Mouse (Mus musculus) regulatory T cell (primary cell): Measurements from ENCODE around the gene Tbc1d2b.

ENCODE experiments used
- in situ Hi-C: fragments of 300-600 bp; cut with MboI, MseI; formaldehyde crosslinking; loops from one replicate; pipeline ENCODE4 v1.15.1; 2025; ENCODE audit warnings: high pct_unique_total_duplicates

The Tbc1d2b gene

DNA sequence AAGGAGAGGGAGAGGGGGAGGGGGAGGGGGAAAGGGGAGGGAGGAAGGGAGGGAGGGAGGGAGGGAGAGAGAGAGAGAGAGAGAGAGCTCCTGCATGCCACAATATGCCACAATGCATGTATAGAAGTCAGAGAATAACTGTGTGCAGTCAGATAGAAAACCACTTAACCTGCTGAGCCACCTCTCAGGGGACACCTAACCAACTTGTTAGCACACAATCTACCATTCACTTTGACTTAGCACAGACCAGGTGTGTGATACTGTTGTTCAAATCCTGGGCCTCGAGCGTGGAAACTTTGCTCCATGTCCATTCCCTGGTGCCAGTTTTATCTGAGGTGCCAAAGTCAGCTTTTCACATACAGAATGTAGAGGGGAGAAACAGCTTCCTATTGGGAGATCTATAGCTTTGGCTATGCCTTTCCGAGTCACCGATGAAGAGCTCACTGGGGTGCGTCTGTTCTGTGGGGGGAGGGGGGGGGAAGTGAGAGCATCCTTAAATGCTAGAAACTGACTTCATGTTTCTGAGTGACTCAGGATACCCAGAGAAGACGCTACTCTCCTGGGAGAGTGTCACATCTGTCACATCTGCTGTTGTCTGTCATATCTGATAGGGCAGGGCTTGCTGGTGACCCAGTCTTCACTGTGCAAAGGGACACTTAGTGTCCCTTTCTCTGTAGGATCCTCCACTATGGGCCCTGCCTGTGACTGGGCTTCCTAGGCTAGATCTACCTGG is 88.8 kb downstream of the Tbc1d2b start:
- in situ Hi-C loops = no loop called here

DNA sequence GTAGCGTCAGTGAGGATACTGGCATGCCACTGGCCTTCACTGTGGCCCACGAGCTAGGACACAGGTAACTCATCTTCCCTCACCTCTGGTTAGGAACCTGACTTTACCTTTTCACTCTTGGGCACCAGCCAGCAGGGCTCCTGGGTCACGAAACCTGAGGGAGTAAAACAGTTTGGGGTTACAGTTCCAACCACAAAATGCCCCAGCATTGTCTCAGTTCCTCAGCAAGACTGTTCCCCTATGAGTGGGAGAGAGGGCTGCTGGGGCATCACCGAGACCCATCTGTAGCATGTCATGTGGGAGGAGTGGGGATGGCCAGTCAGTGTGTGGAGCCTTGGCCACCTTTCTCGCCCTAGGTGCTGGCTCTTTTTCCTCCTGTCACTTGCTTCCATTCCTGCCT is 91.2 kb downstream of the Tbc1d2b start:
- in situ Hi-C loops = no loop called here

DNA sequence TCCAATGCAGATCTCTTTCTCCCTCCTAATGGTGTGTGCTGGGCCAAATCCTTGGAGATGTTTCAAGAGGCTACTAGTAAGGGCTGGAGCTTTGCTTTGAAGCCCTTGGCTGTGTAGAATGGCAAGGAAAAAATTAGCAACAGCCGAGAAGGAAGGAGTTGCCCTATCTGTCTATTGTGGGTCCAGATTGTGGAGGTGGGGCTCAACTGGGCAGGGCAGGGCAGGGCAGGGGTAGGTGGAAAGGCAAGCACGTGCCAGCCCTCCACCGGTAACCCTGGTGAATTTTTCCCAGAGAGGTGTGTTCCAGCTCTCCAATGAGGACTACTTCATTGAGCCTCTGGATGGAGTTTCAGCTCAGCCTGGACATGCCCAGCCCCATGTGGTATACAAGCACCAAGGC is 97.3 kb downstream of the Tbc1d2b start:
- in situ Hi-C loops = no loop called here

DNA sequence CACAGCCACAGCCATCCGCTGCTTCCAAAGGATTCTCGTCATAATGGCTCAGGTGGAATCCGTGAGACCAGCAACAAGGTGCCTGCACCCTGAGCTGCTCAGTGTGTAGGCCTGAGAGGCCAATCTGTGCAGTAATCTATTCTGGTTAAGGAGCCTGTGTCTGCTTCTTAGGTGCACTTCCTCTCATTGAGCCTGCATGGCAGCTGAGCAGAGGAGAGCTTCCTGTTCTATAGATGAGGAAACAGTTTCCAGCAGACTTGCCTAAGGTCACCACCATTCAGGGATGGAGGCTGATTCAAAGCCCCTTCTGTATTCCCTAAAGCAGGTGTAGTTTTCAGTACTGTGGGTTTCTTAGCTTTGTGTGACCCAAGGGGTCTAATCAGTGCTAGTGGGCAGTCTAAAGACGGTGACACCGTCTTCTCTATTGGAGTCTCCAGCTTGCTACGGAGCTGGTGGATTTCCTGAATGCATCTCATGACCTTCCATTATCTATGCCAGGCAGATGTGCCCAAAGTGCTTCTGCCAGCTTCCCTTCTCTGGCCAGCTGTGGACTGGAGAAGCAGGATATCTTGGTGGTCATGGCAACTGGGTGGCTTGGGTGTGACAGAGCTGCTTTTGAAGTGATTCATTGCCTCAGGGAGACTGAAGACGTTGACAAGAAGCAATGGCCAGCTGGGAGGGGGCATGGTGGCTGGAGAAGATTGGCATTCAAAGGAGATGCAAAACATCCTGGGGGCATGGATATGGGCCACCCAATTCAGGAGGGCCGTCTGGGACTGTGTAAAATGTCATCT is 97.9 kb downstream of the Tbc1d2b start:
- in situ Hi-C loops = no loop called here

DNA sequence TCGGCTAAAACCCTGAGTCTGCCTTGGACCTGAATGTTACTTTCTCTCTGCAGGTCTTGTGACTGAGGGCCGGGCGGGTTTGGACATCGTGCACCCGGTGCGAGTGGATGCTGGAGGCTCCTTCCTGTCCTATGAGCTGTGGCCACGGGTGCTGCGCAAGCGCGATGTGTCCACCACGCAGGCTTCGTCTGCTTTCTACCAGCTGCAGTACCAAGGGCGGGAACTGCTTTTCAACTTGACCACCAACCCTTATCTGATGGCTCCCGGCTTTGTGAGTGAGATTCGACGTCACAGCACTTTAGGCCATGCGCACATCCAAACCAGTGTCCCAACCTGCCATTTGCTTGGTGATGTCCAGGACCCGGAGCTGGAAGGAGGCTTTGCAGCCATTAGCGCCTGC is 99.2 kb downstream of the Tbc1d2b start:
- in situ Hi-C loops = no loop called here

DNA sequence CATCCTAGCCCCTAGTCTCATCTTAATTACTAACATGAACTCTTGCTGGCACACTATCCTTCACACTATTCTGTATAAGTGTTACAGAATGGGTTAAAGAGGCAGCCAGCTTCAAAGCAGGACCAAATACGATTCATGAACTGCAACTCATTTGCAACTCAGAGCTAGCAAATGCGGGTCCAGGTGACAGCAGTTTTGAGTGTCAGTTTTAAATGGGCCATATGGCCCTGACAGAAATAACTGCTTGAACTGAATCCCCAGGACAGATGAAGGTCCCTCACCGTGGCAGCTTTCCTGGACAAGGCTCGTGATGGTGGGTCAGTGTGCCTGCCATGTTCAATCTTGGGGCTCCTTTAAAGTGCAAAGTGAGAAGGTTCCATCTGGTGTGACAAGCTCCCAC is 100.6 kb downstream of the Tbc1d2b start:
- in situ Hi-C loops = no loop called here

DNA sequence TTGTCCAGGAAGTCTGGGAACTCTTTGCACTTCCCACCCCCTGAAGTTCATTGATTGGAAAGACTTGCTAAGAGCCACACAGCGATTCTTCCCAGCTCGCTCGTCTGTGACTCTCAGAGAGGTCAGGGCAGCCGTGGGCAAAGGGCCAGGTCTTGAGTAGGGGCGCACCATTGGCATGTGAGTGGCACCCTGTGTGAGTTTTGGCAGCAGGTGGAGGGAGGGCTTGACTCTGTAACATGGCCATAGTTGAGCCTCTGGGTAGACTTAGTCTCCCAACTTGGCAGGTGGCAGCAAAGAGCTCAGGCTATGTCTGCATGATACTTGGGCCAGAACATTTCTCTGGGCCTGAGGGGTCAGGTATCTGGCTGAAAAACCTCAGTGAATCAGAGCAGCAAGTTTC is 104.0 kb downstream of the Tbc1d2b start:
- in situ Hi-C loops = no loop called here

DNA sequence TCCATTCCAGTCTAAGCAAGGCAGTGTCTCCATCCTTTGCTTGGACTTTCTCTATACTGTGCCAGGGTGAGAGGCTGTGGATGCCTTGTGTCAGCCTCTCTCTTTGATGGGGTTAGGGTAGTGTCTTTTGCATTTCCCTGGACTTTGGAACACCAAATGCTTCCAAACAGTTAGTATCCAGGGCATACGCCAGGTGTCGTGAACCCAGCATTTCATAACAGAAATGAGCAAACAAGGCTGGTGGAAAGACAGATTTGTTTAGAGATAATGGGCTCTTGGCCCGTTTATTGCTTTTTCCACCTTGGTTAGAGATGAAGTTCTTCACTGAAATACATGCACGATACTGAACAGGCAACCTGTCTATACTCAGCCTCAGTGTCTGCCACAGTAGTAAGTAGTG is 105.0 kb downstream of the Tbc1d2b start:
- in situ Hi-C loops = no loop called here

DNA sequence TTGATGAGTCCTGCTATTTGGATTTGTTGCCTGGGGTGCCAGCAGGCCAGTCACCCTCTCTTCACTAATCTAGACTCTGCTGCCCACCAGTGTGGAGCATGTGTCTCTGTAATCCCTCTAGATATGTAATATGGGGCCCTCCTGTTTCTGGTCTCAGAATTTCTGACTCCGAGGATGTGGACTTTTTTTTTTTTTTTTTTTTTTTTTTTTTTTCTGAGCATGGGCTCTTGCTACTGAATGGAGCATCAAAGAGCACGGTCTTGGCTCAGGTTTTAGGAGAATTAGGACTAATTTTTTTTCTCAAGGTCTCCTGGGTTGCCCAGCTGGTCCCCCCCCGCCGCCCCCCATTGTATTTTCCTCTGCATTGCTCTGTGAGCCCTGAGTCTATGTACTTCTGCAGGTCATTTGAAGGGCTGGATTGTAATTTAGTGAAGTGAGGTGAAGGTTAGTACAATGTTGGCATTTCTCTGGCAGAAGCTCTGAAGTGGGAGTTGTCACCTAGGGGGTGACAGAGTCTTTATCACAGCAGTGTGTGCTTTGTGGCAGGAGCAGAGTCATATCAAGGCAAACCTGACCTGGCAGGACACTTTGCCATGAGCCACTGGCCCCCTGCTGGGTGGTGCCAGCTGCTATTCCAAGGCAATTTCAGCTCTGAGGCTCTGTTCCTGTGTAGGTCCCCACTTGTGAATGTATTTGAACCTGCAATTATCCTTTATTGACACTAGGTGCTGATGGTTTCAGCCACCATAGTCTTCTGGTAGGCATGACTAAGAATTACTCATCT is 105.7 kb downstream of the Tbc1d2b start:
- in situ Hi-C loops = no loop called here

DNA sequence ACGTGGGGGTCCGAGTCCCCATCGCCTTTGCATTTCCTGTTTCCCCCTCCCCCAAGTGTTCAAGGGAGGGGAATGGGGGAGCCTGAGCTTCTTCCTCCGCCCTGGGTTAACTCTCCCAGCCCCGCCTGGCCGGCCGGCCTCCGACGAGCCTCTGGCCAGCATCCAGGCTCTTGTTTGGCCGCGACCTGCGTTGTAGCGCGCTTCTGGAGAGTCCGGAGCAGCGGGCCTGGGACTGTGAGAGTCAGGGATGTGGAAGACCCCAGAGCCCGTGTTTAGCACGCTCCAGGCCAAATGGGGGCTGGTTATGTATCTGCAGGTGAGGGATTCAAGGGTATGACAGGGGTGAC is 106.9 kb downstream of the Tbc1d2b start:
- in situ Hi-C loops = no loop called here

DNA sequence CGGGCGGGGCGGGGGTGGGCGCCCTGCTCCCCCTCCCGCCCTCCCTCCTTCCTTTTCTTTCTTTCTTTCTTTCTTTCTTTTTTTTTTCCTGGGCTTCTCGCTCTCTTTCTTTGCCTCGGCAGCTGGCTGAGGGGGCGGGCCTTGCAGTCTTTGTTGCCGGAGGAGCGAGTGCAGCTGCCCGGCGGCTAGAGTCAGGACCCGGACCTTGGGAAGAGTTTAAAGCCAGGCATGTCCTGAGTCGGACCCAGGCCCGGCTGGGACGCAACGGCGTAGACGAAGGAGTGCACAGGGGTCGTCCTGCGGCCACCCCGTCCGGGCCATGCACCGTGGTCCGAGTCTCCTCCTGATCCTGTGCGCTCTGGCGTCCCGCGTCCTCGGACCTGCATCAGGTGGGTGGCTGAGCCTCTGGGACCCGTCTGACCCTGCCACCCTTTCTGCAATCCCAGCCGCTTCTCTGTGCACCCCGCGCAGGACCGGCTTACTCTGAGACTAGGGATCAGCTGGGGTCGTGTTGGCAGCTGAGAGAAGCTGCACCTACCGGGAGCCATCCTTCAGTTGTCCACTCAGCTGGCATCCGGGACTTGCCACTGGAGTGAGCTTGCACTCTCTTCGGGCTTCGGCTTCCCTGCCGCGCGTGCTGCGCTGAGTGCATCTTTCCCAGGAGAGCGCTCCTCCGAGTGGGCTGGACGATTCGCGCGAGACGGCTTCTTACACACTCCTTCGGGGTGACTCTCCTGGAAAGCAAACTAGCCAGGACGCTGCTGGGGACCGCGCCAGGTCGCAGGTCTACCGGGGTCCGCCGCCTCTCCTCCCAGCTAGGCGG is 107.5 kb downstream of the Tbc1d2b start, which contains the start of gene Adamts7:
Gene Adamts7 (plus strand): TSS at position 144 of the 823 bp plus-strand sequence.
- in situ Hi-C loops = no loop called here

DNA sequence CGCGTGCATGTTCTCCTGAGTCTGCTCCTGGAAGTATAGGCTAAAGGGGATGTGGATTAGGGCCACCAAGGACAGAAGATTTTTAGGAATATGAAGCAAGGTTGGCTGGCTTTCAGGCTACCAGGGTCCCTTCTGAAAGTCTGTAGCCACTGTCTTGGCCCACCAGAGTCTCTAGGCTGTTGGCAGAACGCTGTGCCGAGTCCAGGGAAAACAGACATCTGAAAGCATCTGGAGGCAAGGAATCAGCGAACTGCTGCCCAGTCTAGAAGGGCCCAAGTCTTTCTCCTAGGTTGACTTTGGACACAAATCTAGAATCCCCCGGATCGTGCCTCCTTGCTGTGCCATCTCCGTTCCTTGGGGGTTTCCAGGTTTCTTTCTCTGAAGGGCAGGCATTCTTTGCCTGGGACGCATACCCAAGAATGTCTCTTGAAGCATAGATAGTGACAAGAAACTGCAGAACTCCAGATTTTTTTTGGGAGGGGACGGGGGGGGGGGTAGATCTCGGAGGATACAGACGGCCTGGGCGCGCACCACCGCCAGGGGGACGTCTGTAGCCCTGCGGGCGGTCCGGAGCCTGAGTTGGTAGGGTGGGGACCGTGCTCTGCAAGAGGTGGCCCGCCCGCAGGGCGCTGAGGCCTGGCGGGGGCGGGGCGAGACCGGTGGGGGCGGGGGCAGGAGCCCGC is 108.2 kb downstream of the Tbc1d2b start:
- in situ Hi-C loops = no loop called here
